Comparison of ENCODE assay signal across 12 mouse cellular contexts in genomic region chr7:82327881-82328280, GRCm38 (mm10). TPM values are rescaled to one million over a fixed set of nuclear protein-coding genes. Genes with fewer than 3 reads are reported as not detected.
"Had no signal": no experiment of that assay in that cellular context is flagged by ENCODE, and none has a peak within 500 bp of the region (broad histone marks: within the 10 kb centered on the region; RNA-seq: fewer than 3 reads in every experiment).

No protein-coding gene starts in this region.

- H3K9me3 ChIP-seq: liver, embryonic 13.5 days had no signal

- H3K27me3 ChIP-seq: liver, embryonic 13.5 days had no signal

- DNase-seq: kidney, adult 9 months; kidney, postnatal 14 days; kidney, postnatal 4 days; liver, embryonic 13.5 days; lung, adult 2 months; lung, postnatal 14 days; lung, postnatal 4 days; midbrain, embryonic 14.5 days; thymus, adult 18-20 months; thymus, postnatal 36 days had no signal

- H3K4me1 ChIP-seq: liver, embryonic 13.5 days had no signal

- H3K27ac ChIP-seq: liver, embryonic 13.5 days had no signal

- H3K36me3 ChIP-seq: liver, embryonic 13.5 days had no signal

- H3K4me3 ChIP-seq: liver, embryonic 13.5 days had no signal

RNA-seq across cellular contexts. Expression of gene Adamtsl3, which starts 7.6 kb away (rescaled TPM):
- total RNA-seq: megakaryocyte-erythroid progenitor cell, adult 5-6 weeks had no signal
- polyA plus RNA-seq: midbrain, embryonic 11.5 days had no signal
